In genomic region chr1:162897838-162898811, GRCm38 (mm10) we compare ENCODE assay signal across 7 mouse cellular contexts. TPM values are rescaled to one million over a fixed set of nuclear protein-coding genes. Genes with fewer than 3 reads are reported as not detected.
DNase-seq lines count a peak whose midpoint lies in the region.

Gene Fmo2, minus strand, starts transcription at chr1:162898726.

- intact Hi-C loops in gastrocnemius, postnatal 14 days (cut with DNase I; ENCODE audit: low total_unique reads) = no loop called here

- DNase-seq in testis, postnatal 14 days (ENCODE audit: low spot score) = peak; percentile 19
- no peak for DNase-seq in testis, postnatal 10 days (ENCODE audit: low spot score)
- peak; percentile 30 for DNase-seq in gastrocnemius, postnatal 14 days
- peak; percentile 51 to 68 for DNase-seq in kidney, postnatal 25 days
- DNase-seq in urinary bladder, postnatal 36 days (ENCODE audit: low spot score in 2 of 2) = peak; percentile 39 to 62
- no peak for DNase-seq in embryo, embryonic 10.5 days (ENCODE audit: low spot score)
- DNase-seq in right cerebral cortex, postnatal 25 days = no peak

RNA-seq across cellular contexts. Expression of gene Fmo2, which starts in this region (rescaled TPM):
- total RNA-seq in gastrocnemius, postnatal 14 days (2021) = 1 to 10 TPM; 3.9 to 7.8 TPM

Comparison
In these comparisons a context has a peak if more than half of its experiments do, and no peak if none do; other contexts are left out.
1. DNase-seq: peak in testis, postnatal 14 days (single experiment), gastrocnemius, postnatal 14 days (single experiment), kidney, postnatal 25 days (2 of 2) and urinary bladder, postnatal 36 days (2 of 2); none in testis, postnatal 10 days (single experiment), embryo, embryonic 10.5 days (single experiment) and right cerebral cortex, postnatal 25 days (single experiment).